Mouse (Mus musculus) forebrain, embryonic 12.5 days (tissue): Measurements from ENCODE around the gene Srebf1. TPM values are rescaled to one million over a fixed set of nuclear protein-coding genes. Genes with fewer than 3 reads are reported as not detected.

Experiments
- ATAC-seq: fragments of 200-750 bp; cut with Nextera tagmentation; 2 replicates; pipeline ENCODE4 v1.8.0; 2017; ENCODE audit warnings: moderate TSS enrichment; ENCODE audit not compliant: low FRiP score
- H3K27ac ChIP-seq: fragments of 300-500 bp; sonication (generic); 2 replicates; pipeline ENCODE4 v1.5.1; 2016; ENCODE audit warnings: mild to moderate bottlenecking
- H3K27me3 ChIP-seq: fragments of 300-500 bp; sonication (generic); 2 replicates; pipeline ENCODE4 v1.6.1; 2016; ENCODE audit warnings: mild to moderate bottlenecking
- H3K36me3 ChIP-seq: fragments of 300-500 bp; sonication (generic); replicated peaks from 2 replicates; pipeline ENCODE4 v1.6.1; 2016; ENCODE audit warnings: mild to moderate bottlenecking
- H3K4me1 ChIP-seq: fragments of 300-500 bp; sonication (generic); 2 replicates; pipeline ENCODE4 v1.6.1; 2016
- H3K4me2 ChIP-seq: fragments of 300-500 bp; sonication (generic); 2 replicates; pipeline ENCODE4 v1.6.1; 2016; ENCODE audit warnings: mild to moderate bottlenecking, moderate library complexity
- H3K4me3 ChIP-seq: fragments of 300-500 bp; sonication (generic); replicated peaks from 2 replicates; pipeline ENCODE4 v1.5.1; 2016; ENCODE audit warnings: mild to moderate bottlenecking
- H3K9ac ChIP-seq: fragments of 300-500 bp; sonication (generic); 2 replicates; pipeline ENCODE4 v1.6.1; 2016; ENCODE audit warnings: mild to moderate bottlenecking
- H3K9me3 ChIP-seq: fragments of 300-500 bp; sonication (generic); 2 replicates; pipeline ENCODE4 v1.6.1; 2016
- WGBS: fragments of 180-500 bp; shearing (Covaris S2); methylation state at CpG from one replicate; pipeline ENCODE4 v1.1.7; 2016; 5-methylcytosine and 5-hydroxymethylcytosine counted together
- polyA plus RNA-seq: library from polyadenylated mRNA; unstranded; fragments of >200 nt; fragmentation: Nextera tagmentation; extraction: Ambion mirVana; gene quantifications from 2 replicates; pipeline ENCODE4 v1.2.1, GENCODE M21; 2016

Srebf1 gene
- polyA plus RNA-seq, 1 experiment from 2014 or later = 58.1 TPM

DNA sequence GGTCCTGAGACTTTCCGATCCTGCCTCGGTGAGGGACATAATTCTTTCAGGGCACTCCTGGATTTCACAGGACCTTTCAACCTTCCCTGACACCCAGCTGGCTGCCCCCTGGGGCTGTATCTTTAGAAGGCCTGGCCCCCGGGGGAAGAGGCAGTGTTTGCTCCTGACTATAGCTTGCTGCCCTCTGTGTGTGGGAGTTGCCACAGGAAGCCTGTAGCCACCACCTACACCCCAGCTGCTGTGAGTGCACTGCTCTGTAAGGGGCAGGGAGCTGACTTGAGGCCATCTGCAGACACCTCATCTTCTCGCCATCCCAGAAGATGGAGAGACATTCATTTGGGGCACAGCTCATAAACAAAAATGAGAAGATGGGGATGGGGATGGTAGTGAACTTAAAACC, 9.6 kb upstream of the Srebf1 start:
- Histone ChIP-seq H3K27me3 (no peaks in the 10 kb centered on the region), H3K27ac (no peak overlapping the region), H3K9ac (no peak overlapping the region), H3K4me1 (peaks cover 12% of the 10 kb centered on the region), H3K4me2 (no peak overlapping the region), H3K36me3 (peaks cover 4% of the 10 kb centered on the region; the same call in 1 of the 2 replicates), H3K4me3 (no peak overlapping the region), H3K9me3 (no peaks in the 10 kb centered on the region)
- no peak for ATAC-seq
- WGBS = 53% methylated on average over 4 of the region's 4 CpGs

GRCm38 (mm10) chr11:60231326-60231725, 8.9 kb upstream of the Srebf1 start:
- Histone ChIP-seq H3K4me3 (no peak overlapping the region), H3K36me3 (no peaks in the 10 kb centered on the region), H3K4me2 (no peak overlapping the region), H3K9me3 (no peaks in the 10 kb centered on the region), H3K4me1 (peaks cover 12% of the 10 kb centered on the region), H3K27me3 (no peaks in the 10 kb centered on the region), H3K27ac (no peak overlapping the region), H3K9ac (no peak overlapping the region)
- no peak for ATAC-seq
- 82% methylated on average over 3 of the region's 3 CpGs for WGBS

DNA sequence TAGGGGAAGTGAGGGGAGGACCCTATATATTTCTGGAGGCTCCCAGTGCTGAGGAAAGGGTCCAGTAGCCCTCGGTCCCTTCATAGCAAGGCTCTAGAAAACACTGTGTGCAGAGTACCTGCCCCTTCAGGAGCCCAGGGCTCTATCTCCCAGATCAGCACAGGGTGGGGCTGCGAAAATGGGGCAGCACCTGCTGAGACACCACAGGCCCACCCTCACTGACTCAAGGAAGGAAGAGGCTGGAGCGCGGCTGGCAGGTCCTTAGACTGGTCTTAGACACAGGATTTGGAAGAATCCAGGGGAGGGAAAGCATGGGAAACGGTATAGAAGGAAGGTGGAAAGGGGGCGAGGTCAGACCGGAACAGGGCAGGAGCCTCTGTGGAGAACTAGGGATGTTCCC, 8.1 kb upstream of the Srebf1 start:
- Histone ChIP-seq H3K27ac (no peak overlapping the region), H3K4me1 (peaks cover 12% of the 10 kb centered on the region)
- WGBS = 90% methylated on average over 7 of the region's 7 CpGs

GRCm38 (mm10) chr11:60229821-60230220, 7.4 kb upstream of the Srebf1 start:
- no peak overlapping the region for H3K9ac ChIP-seq
- H3K4me2 ChIP-seq = no peak overlapping the region
- H3K4me3 ChIP-seq = no peak overlapping the region
- no peaks in the 10 kb centered on the region for H3K36me3 ChIP-seq
- H3K4me1 ChIP-seq = peaks cover 12% of the 10 kb centered on the region
- no peak overlapping the region for H3K27ac ChIP-seq
- 79% methylated on average over 13 of the region's 13 CpGs for WGBS
- H3K9me3 ChIP-seq = no peaks in the 10 kb centered on the region
- no peaks in the 10 kb centered on the region for H3K27me3 ChIP-seq
- no peak for ATAC-seq

More for the DNA sequence above, 8.1 kb upstream of the Srebf1 start:
- ATAC-seq = no peak
- Histone ChIP-seq H3K9me3 (no peaks in the 10 kb centered on the region), H3K4me3 (no peak overlapping the region), H3K27me3 (no peaks in the 10 kb centered on the region), H3K36me3 (no peaks in the 10 kb centered on the region), H3K9ac (no peak overlapping the region), H3K4me2 (no peak overlapping the region)

DNA sequence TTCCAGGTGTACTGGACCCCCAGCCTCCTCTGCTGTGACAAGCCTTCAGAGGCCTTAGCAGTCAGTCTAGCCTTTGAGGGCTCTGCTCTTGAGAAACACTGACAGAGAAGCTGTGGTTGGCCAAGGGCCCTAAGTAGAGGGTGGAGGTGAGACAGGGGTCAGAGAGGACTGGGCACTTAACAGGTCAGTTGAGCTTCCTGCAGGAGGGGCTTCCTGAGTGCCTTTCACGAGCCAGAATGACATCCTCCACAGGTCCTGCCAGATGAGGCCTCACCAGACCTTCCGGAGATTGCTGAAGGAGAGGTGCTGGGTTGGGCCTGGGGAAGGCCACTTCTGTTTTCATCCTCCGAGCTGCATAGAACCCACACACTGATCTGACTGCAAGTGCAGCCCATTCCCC, 6.1 kb upstream of the Srebf1 start:
- ATAC-seq = no peak

GRCm38 (mm10) chr11:60225874-60226273, 3.5 kb upstream of the Srebf1 start:
- H3K36me3 ChIP-seq = no peaks in the 10 kb centered on the region
- H3K4me3 ChIP-seq = no peak overlapping the region
- no peaks in the 10 kb centered on the region; the same call in 1 of the 2 replicates for H3K27me3 ChIP-seq
- H3K9ac ChIP-seq = no peak overlapping the region
- H3K9me3 ChIP-seq = no peaks in the 10 kb centered on the region
- peaks cover 17% of the 10 kb centered on the region for H3K4me1 ChIP-seq
- ATAC-seq = no peak
- WGBS = 58% methylated on average over 1 of the region's 1 CpGs
- H3K27ac ChIP-seq = no peak overlapping the region
- H3K4me2 ChIP-seq = no peak overlapping the region

More for the DNA sequence above, 6.1 kb upstream of the Srebf1 start:
- Histone ChIP-seq H3K27me3 (no peaks in the 10 kb centered on the region), H3K4me3 (no peak overlapping the region), H3K27ac (no peak overlapping the region), H3K36me3 (no peaks in the 10 kb centered on the region), H3K9me3 (no peaks in the 10 kb centered on the region), H3K9ac (no peak overlapping the region), H3K4me1 (peaks cover 12% of the 10 kb centered on the region), H3K4me2 (no peak overlapping the region)
- 82% methylated on average over 3 of the region's 3 CpGs for WGBS

DNA sequence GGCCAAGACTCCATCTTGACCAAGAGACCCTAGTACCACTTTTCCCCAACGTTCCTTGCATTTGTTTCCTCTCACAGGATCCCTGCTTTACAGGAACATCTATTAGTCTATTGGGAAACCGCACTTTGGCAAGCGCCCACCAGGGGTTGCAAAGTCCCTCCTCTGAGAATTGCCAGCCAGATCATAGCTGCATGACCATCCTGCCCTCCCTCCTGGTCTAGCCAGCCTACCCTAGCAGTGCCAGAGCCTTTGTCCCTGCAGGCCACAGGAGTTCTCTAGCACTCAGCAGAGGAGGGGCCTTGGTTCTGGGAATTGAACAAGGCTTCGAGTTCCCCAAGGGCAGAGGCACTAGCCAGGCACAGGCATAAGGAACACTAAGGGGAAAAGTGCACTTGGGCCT, 2.3 kb upstream of the Srebf1 start:
- WGBS = 62% methylated on average over 4 of the region's 4 CpGs
- no peaks in the 10 kb centered on the region for H3K36me3 ChIP-seq
- peaks cover 26% of the 10 kb centered on the region for H3K4me1 ChIP-seq
- H3K4me3 ChIP-seq = no peak overlapping the region
- no peak overlapping the region for H3K9ac ChIP-seq
- no peak overlapping the region for H3K27ac ChIP-seq
- H3K4me2 ChIP-seq = no peak overlapping the region
- no peaks in the 10 kb centered on the region; the same call in 1 of the 2 replicates for H3K27me3 ChIP-seq
- no peak for ATAC-seq
- no peaks in the 10 kb centered on the region for H3K9me3 ChIP-seq

DNA sequence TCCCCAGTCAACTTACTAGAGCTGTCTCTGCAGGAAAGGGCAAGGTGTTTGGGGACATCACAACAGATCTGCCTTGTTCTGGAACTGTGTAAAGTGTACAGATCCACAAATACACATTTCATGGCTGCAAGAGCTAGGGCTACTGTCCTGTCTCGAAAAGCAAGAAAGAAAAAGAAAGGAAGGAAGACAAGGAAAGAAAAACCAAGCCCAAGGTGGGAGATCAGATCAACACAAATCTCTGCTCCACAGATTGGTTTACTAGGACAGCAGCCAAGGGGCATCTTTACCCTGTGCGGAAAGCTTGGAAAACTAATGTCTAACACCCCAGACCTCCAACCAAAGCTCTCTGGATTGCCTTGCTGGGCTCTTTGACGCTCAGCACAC, 304 bp downstream of the Srebf1 start:
- 64% methylated on average over 3 of the region's 3 CpGs for WGBS
- H3K9ac ChIP-seq = no peak overlapping the region
- peaks cover 5% of the 10 kb centered on the region; the same call in 1 of the 2 replicates for H3K36me3 ChIP-seq
- H3K27ac ChIP-seq = no peak overlapping the region
- peaks cover 34% of the 10 kb centered on the region for H3K4me1 ChIP-seq
- peak overlapping the region; percentile 62 for H3K4me2 ChIP-seq
- no peaks in the 10 kb centered on the region for H3K9me3 ChIP-seq
- no peaks in the 10 kb centered on the region; the same call in 1 of the 2 replicates for H3K27me3 ChIP-seq
- ATAC-seq = no peak
- H3K4me3 ChIP-seq = no peak overlapping the region

DNA sequence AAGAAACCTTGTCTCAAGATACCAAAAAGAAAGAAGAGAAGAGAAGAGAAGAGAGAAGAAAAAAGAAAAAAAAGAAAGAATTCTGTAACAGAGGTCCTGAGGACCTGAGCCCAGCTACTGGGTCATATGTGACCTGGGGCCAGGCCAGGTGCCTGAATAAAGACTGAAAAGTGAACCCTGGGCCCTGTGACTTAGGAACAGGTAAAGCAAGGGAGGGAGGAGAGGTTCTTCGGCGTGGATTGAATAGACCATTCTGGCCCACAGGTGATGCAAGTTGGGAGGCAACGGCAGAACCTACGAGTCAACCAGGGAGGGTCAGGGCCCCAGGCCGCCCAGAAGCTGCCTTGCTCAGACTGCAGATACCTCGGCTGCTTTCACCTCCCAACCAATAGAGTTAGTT, 956 bp downstream of the Srebf1 start:
- WGBS = 86% methylated on average over 6 of the region's 6 CpGs
- H3K4me2 ChIP-seq = no peak overlapping the region
- H3K4me3 ChIP-seq = no peak overlapping the region
- H3K9me3 ChIP-seq = no peaks in the 10 kb centered on the region
- H3K36me3 ChIP-seq = peaks cover 5% of the 10 kb centered on the region; the same call in 1 of the 2 replicates
- H3K27me3 ChIP-seq = no peaks in the 10 kb centered on the region; the same call in 1 of the 2 replicates
- no peak overlapping the region for H3K9ac ChIP-seq
- H3K4me1 ChIP-seq = peaks cover 34% of the 10 kb centered on the region
- ATAC-seq = no peak
- H3K27ac ChIP-seq = no peak overlapping the region

DNA sequence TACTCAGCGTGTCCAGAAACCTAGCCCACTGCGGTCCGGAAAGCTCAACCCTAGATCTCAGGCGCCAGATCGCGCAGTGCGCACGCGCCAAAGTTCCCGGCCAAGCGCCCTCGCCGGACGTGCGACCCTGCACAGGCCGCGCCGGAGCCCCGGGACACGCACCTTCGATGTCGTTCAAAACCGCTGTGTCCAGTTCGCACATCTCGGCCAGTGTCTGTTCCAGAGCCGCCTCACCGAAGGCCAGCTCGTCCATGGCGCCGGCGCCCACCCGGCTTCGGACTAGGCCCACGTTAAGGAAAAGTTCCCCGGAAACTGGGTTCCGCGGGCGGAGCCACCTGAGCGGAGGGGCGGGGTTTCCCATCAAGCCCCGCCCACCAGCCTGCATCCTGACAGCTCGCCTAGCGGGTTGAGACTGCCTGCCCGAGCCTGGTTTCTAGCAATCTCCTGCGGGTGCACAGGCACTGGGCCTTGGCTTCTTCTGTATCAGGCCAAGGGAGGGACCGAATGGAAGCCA, 2.0 kb downstream of the Srebf1 start:
- Histone ChIP-seq H3K4me3 (peak overlapping the region; percentile 66), H3K36me3 (peaks cover 5% of the 10 kb centered on the region; the same call in 1 of the 2 replicates), H3K4me1 (peaks cover 34% of the 10 kb centered on the region), H3K27me3 (no peaks in the 10 kb centered on the region; the same call in 1 of the 2 replicates), H3K9ac (peak overlapping the region; percentile 64), H3K4me2 (peak overlapping the region; percentile 74), H3K9me3 (no peaks in the 10 kb centered on the region), H3K27ac (peak overlapping the region; percentile 51; the same call in 1 of the 2 replicates)
- under 1% methylated on average over 46 of the region's 46 CpGs for WGBS
- peak; percentile 80 for ATAC-seq

DNA sequence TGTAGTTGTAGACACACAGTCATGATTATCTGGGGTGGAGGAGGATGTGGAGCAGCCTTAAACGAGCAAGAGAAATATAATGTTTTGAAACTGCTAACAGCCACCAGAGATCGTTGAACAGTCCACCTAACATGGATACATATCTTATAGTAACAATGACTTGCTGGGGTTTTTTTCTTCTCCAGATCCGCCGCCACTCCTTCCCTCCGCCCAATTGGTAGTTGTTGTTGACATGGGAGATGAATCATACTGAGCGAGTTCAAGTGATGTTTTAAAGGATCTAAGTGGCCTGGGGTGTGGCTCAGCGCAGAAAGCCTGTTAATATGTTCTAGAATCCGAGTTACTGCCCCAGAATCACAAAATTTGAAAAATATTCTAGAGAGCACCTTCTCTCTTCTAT, 2.8 kb downstream of the Srebf1 start:
- H3K9me3 ChIP-seq = no peaks in the 10 kb centered on the region
- 54% methylated on average over 8 of the region's 8 CpGs for WGBS
- H3K27ac ChIP-seq = peak overlapping the region; percentile 51; the same call in 1 of the 2 replicates
- no peak for ATAC-seq
- H3K27me3 ChIP-seq = no peaks in the 10 kb centered on the region; the same call in 1 of the 2 replicates
- H3K4me1 ChIP-seq = peaks cover 34% of the 10 kb centered on the region
- H3K36me3 ChIP-seq = peaks cover 5% of the 10 kb centered on the region; the same call in 1 of the 2 replicates
- peak overlapping the region; percentile 74 for H3K4me2 ChIP-seq
- peak overlapping the region; percentile 64 for H3K9ac ChIP-seq
- peak overlapping the region; percentile 66 for H3K4me3 ChIP-seq

GRCm38 (mm10) chr11:60217467-60217866, 4.9 kb downstream of the Srebf1 start:
- Histone ChIP-seq H3K4me3 (no peak overlapping the region), H3K9ac (no peak overlapping the region), H3K27ac (no peak overlapping the region), H3K4me2 (no peak overlapping the region), H3K27me3 (no peaks in the 10 kb centered on the region; the same call in 1 of the 2 replicates), H3K9me3 (no peaks in the 10 kb centered on the region), H3K4me1 (peaks cover 37% of the 10 kb centered on the region), H3K36me3 (peaks cover 5% of the 10 kb centered on the region; the same call in 1 of the 2 replicates)
- WGBS = 94% methylated on average over 7 of the region's 7 CpGs
- ATAC-seq = no peak

DNA sequence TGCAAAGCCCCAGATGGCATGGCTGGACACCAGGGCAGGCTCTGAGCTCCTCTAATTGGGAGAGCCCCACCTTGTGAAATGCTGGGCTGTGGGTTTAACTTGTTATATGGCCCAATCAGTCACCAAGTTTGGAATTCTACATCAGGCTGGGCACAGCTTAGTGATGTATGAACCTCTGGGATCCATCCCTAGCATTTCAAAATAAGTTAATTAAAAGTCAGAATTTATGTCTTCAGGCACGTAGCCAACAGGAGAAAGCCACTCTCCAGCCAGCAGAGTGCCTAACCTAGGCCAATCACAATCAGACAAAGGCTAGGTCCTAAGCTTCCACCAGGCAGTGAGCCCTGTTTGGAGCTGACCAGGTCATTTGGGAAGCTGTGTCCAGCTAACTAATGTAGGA, 5.7 kb downstream of the Srebf1 start:
- H3K27ac ChIP-seq = no peak overlapping the region
- 86% methylated on average over 1 of the region's 1 CpGs for WGBS
- H3K9me3 ChIP-seq = no peaks in the 10 kb centered on the region
- no peak overlapping the region for H3K4me2 ChIP-seq
- peaks cover 40% of the 10 kb centered on the region for H3K4me1 ChIP-seq
- H3K36me3 ChIP-seq = peaks cover 5% of the 10 kb centered on the region; the same call in 1 of the 2 replicates
- H3K27me3 ChIP-seq = no peaks in the 10 kb centered on the region; the same call in 1 of the 2 replicates
- ATAC-seq = no peak
- H3K9ac ChIP-seq = no peak overlapping the region
- H3K4me3 ChIP-seq = no peak overlapping the region
